In the genomic region with DNA sequence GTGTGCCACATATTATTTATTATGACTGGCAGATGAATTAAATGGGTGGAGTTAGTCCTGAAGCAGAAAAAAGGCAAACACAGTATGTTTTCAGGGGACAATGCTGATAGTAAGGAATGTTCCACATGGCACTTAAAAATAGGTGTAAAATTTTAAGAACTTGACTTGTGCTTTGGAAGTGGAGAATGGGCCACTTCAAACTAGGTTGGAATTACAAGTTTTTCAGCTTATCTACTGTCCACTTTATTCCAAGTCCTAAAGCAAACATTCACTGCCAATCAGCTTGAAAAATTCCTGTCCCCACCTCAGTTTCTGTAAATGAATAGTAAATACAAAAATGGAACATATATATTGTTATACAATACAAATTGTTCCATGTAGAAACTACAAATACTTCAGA, we compare ENCODE assay signal across 18 mouse cellular contexts.
"Had no signal": no experiment of that assay in that cellular context is flagged by ENCODE, and none has a peak within 500 bp of the region (broad histone marks: within the 10 kb centered on the region; RNA-seq: fewer than 3 reads in every experiment).

No protein-coding gene starts in this region.

- ATAC-seq: liver, embryonic 12.5 days; midbrain, embryonic 13.5 days; midbrain, embryonic 15.5 days had no signal

- H3K36me3 ChIP-seq: limb, embryonic 15.5 days; liver, embryonic 12.5 days; midbrain, embryonic 13.5 days; midbrain, embryonic 15.5 days; neural tube, embryonic 13.5 days; neural tube, embryonic 15.5 days had no signal

- H3K4me1 ChIP-seq: limb, embryonic 15.5 days; liver, embryonic 12.5 days; megakaryocyte, embryonic 14.5 days; midbrain, embryonic 13.5 days; midbrain, embryonic 15.5 days; neural tube, embryonic 15.5 days had no signal

- H3K9me3 ChIP-seq: limb, embryonic 15.5 days; liver, embryonic 12.5 days; megakaryocyte, embryonic 14.5 days; midbrain, embryonic 13.5 days; midbrain, embryonic 15.5 days; neural tube, embryonic 13.5 days; neural tube, embryonic 15.5 days had no signal

- DNase-seq: retina, postnatal 1 day; right cerebral cortex, adult 18-20 months; right cerebral cortex, postnatal 25 days; right cerebral cortex, postnatal 4 days; spleen, adult 18-20 months; thymus, adult 18-20 months; thymus, postnatal 14 days; thymus, postnatal 36 days had no signal

- H3K27ac ChIP-seq: limb, embryonic 15.5 days; liver, embryonic 12.5 days; liver, embryonic 14.5 days; macrophage; midbrain, embryonic 13.5 days; midbrain, embryonic 15.5 days; neural tube, embryonic 13.5 days; neural tube, embryonic 15.5 days had no signal

- H3K4me2 ChIP-seq: limb, embryonic 15.5 days; liver, embryonic 12.5 days; midbrain, embryonic 11.5 days; midbrain, embryonic 13.5 days; midbrain, embryonic 15.5 days; neural tube, embryonic 13.5 days; neural tube, embryonic 15.5 days had no signal

- H3K9ac ChIP-seq: limb, embryonic 15.5 days; liver, embryonic 12.5 days; liver, embryonic 14.5 days; midbrain, embryonic 13.5 days; midbrain, embryonic 15.5 days; neural tube, embryonic 13.5 days; neural tube, embryonic 15.5 days had no signal

- H3K27me3 ChIP-seq: limb, embryonic 15.5 days; liver, embryonic 12.5 days; megakaryocyte, embryonic 14.5 days; midbrain, embryonic 13.5 days; midbrain, embryonic 15.5 days; neural tube, embryonic 13.5 days; neural tube, embryonic 15.5 days had no signal

- H3K4me3 ChIP-seq: limb, embryonic 15.5 days; liver, embryonic 12.5 days; megakaryocyte, embryonic 14.5 days; midbrain, embryonic 13.5 days; midbrain, embryonic 15.5 days; neural tube, embryonic 13.5 days; neural tube, embryonic 15.5 days had no signal
